ENCODE assay signal across 8 mouse cellular contexts in the genomic region with DNA sequence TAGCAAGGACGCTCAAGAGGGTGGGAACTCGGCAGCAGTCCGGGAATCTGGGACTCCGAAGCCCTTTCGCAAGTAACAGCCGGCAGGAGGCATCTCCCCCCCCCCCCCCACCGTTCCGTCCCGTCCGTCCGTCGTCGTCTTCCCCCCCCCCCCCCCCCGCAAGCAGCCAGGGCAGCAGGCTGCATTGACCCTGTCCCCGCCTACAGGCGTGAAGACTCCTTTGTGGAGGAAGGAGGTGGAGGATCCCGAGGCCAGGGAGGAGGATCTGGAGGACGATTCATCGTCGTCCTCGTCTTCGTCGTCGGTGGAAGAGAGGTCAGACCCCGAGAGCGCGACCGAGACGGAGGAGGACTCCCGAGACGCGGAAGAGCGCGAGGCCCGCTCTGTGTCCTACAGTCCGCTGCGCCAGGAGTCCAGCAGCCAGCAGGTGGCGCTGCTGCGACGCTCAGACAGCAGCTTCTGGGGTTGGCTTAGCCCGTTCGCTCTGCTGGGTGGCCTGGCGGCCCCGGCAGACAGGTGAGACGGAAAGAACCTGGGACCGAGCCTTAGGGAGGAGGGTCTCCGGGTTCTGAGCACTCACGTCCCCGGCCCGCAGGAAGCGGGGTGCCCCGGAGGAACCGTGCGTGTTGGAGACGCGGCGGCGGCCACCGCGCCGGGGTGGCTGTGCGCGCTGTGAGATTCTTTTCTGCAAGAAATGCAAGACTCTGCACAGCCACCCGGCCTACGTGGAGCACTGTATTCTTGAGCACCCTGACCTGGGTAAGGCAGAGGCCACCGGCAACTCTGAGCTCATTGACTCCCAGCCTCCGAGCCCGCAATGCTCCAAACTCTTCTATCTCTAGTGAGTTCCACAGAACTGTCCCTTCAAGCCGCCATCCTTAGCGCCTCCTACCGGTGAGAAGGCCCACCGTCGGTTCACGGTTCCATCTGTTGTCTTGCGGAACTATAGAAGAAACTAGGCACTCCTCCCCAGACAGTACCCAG. TPM values are rescaled to one million over a fixed set of nuclear protein-coding genes. Genes with fewer than 3 reads are reported as not detected.
DNase-seq lines count a peak whose midpoint lies in the region; ATAC-seq and TF ChIP-seq lines count a peak whose summit lies in the region.

No protein-coding gene starts in this region.

- ATAC-seq in forebrain, embryonic 11.5 days (replicated peaks; ENCODE audit: low FRiP score) = peak; percentile 92
- peak; percentile 88 for ATAC-seq in heart, embryonic 15.5 days (replicated peaks; ENCODE audit: insufficient number of reproducible peaks, insufficient read depth, low FRiP score, low read depth)
- peak; percentile 91 for ATAC-seq in liver, embryonic 13.5 days (ENCODE audit: low read depth)
- peak; percentile 87 for ATAC-seq in stomach, embryonic 14.5 days (ENCODE audit: insufficient number of reproducible peaks, insufficient read depth, low FRiP score, low read depth)

- peak overlapping the region; percentile 84 for H3K4me2 ChIP-seq in forebrain, embryonic 11.5 days (ENCODE audit: low read depth, low read length, severe bottlenecking)
- peak overlapping the region; percentile 85 for H3K4me2 ChIP-seq in heart, embryonic 15.5 days
- peak overlapping the region; percentile 94 for H3K4me2 ChIP-seq in liver, embryonic 13.5 days
- peak overlapping the region; percentile 91 for H3K4me2 ChIP-seq in stomach, embryonic 14.5 days (replicated peaks; ENCODE audit: low read depth, low read length)

- peak; percentile 95 for DNase-seq in c-Kit-positive CD71-negative TER-119-negative erythroid progenitor cells, embryonic 14.5 days (ENCODE audit: low read depth)
- DNase-seq in forebrain, embryonic 11.5 days (ENCODE audit: low spot score) = peak; percentile 94
- peak; percentile 91 for DNase-seq in kidney, postnatal 14 days
- DNase-seq in liver, embryonic 13.5 days = peak; percentile 76
- peak; percentile 85 to 88 for DNase-seq in natural killer cell, adult 2 months (ENCODE audit: low spot score in 2 of 2)

- peak; percentile 81 for TF ChIP-seq CTCF in E14TG2a.4 (conservative IDR thresholded peaks at IDR 0.05; ENCODE audit: low read length)

- WGBS in forebrain, embryonic 11.5 days = under 1% methylated on average over 64 of the region's 75 CpGs
- under 1% methylated on average over 66 of the region's 75 CpGs for WGBS in heart, embryonic 15.5 days
- under 1% methylated on average over 65 of the region's 75 CpGs for WGBS in liver, embryonic 13.5 days (ENCODE audit: insufficient replicate concordance)
- under 1% methylated on average over 63 of the region's 75 CpGs for WGBS in stomach, embryonic 14.5 days

- H3K9ac ChIP-seq in forebrain, embryonic 11.5 days (ENCODE audit: low read length) = peak overlapping the region; percentile 59
- peak overlapping the region; percentile 53 for H3K9ac ChIP-seq in heart, embryonic 15.5 days
- H3K9ac ChIP-seq in liver, embryonic 13.5 days = peak overlapping the region; percentile 74
- H3K9ac ChIP-seq in stomach, embryonic 14.5 days (replicated peaks; ENCODE audit: low read depth, low read length) = peak overlapping the region; percentile 30; the same call in 1 of the 2 replicates

- H3K36me3 ChIP-seq in E14TG2a.4 (ENCODE audit: insufficient read depth, low read length) = no peaks in the 10 kb centered on the region
- no peaks in the 10 kb centered on the region for H3K36me3 ChIP-seq in forebrain, embryonic 11.5 days (ENCODE audit: control insufficient read depth, insufficient read depth, low read length)
- H3K36me3 ChIP-seq in heart, embryonic 15.5 days = no peaks in the 10 kb centered on the region
- no peaks in the 10 kb centered on the region for H3K36me3 ChIP-seq in liver, embryonic 13.5 days
- no peaks in the 10 kb centered on the region for H3K36me3 ChIP-seq in stomach, embryonic 14.5 days (ENCODE audit: control insufficient read depth, insufficient read depth, low read length)

- H3K27ac ChIP-seq in forebrain, embryonic 11.5 days (ENCODE audit: low read depth, low read length) = no peak overlapping the region
- peak overlapping the region; percentile 71; the same call in 1 of the 2 replicates for H3K27ac ChIP-seq in heart, embryonic 15.5 days
- no peak overlapping the region for H3K27ac ChIP-seq in liver, embryonic 13.5 days
- 0 out of 2 replicates have a peak overlapping the region, but pooled peaks have one; percentile 21 for H3K27ac ChIP-seq in stomach, embryonic 14.5 days (ENCODE audit: low read length)

- peaks cover 15% of the 10 kb centered on the region for H3K9me3 ChIP-seq in E14TG2a.4 (ENCODE audit: low read length)
- H3K9me3 ChIP-seq in forebrain, embryonic 11.5 days (ENCODE audit: control insufficient read depth, low read length) = no peaks in the 10 kb centered on the region
- no peaks in the 10 kb centered on the region for H3K9me3 ChIP-seq in heart, embryonic 15.5 days (replicated peaks)
- H3K9me3 ChIP-seq in liver, embryonic 13.5 days (replicated peaks) = no peaks in the 10 kb centered on the region
- H3K9me3 ChIP-seq in stomach, embryonic 14.5 days (ENCODE audit: control insufficient read depth, low read depth, low read length) = no peaks in the 10 kb centered on the region

- H3K4me3 ChIP-seq in E14TG2a.4 (replicated peaks; ENCODE audit: low read length) = peak overlapping the region; percentile 84
- peak overlapping the region; percentile 54 for H3K4me3 ChIP-seq in forebrain, embryonic 11.5 days (ENCODE audit: low read depth, low read length)
- H3K4me3 ChIP-seq in heart, embryonic 15.5 days = peak overlapping the region; percentile 58
- peak overlapping the region; percentile 71 for H3K4me3 ChIP-seq in liver, embryonic 13.5 days (replicated peaks)
- peak overlapping the region; percentile 47 for H3K4me3 ChIP-seq in stomach, embryonic 14.5 days (ENCODE audit: low read depth, low read length)

- H3K4me1 ChIP-seq in E14TG2a.4 (replicated peaks; ENCODE audit: low read depth, low read length) = peaks cover 29% of the 10 kb centered on the region
- H3K4me1 ChIP-seq in forebrain, embryonic 11.5 days (replicated peaks; ENCODE audit: control insufficient read depth, insufficient read depth, low read length) = no peaks in the 10 kb centered on the region; the same call in 1 of the 2 replicates
- peaks cover 45% of the 10 kb centered on the region for H3K4me1 ChIP-seq in heart, embryonic 15.5 days (replicated peaks)
- peaks cover 38% of the 10 kb centered on the region for H3K4me1 ChIP-seq in liver, embryonic 13.5 days (replicated peaks)
- peaks cover 9% of the 10 kb centered on the region; the same call in 1 of the 2 replicates for H3K4me1 ChIP-seq in stomach, embryonic 14.5 days (ENCODE audit: control insufficient read depth, insufficient read depth, low read length)

- peaks cover 80% of the 10 kb centered on the region for H3K27me3 ChIP-seq in E14TG2a.4 (ENCODE audit: insufficient read depth, low read length)
- peaks cover 43% of the 10 kb centered on the region for H3K27me3 ChIP-seq in forebrain, embryonic 11.5 days (ENCODE audit: control insufficient read depth, insufficient read depth, low read length)
- H3K27me3 ChIP-seq in heart, embryonic 15.5 days = peaks cover 43% of the 10 kb centered on the region
- peaks cover 56% of the 10 kb centered on the region for H3K27me3 ChIP-seq in liver, embryonic 13.5 days
- peaks cover 24% of the 10 kb centered on the region for H3K27me3 ChIP-seq in stomach, embryonic 14.5 days (ENCODE audit: control insufficient read depth, insufficient read depth, low read length)

RNA-seq across cellular contexts. Expression of a gene that starts 2.9 kb away (rescaled TPM):
- 0.29 and 0.68 TPM in 2 replicates for polyA plus RNA-seq in forebrain, embryonic 11.5 days (2014; fragmentation: Nextera tagmentation; extraction: Ambion mirVana)
- 0.82 and 1.4 TPM in 2 replicates for polyA plus RNA-seq in heart, embryonic 15.5 days (2015; fragmentation: Nextera tagmentation; extraction: Ambion mirVana)
- 0.65 and 0.78 TPM in 2 replicates for polyA plus RNA-seq in liver, embryonic 13.5 days (2015; fragmentation: Nextera tagmentation; extraction: Ambion mirVana)
- polyA plus RNA-seq in stomach, embryonic 14.5 days (2014; fragmentation: Nextera tagmentation; extraction: Ambion mirVana) = 1.5 TPM in 1 of 2 replicates, not detected in the other

RNA-seq across cellular contexts. Expression of a gene that starts 11.1 kb away (rescaled TPM):
- not detected in 2 replicates for polyA plus RNA-seq in forebrain, embryonic 11.5 days (2014; fragmentation: Nextera tagmentation; extraction: Ambion mirVana)
- 0.11 and 0.13 TPM in 2 replicates for polyA plus RNA-seq in heart, embryonic 15.5 days (2015; fragmentation: Nextera tagmentation; extraction: Ambion mirVana)
- not detected in 2 replicates for polyA plus RNA-seq in liver, embryonic 13.5 days (2015; fragmentation: Nextera tagmentation; extraction: Ambion mirVana)
- 0.10 TPM in 1 of 2 replicates, not detected in the other for polyA plus RNA-seq in stomach, embryonic 14.5 days (2014; fragmentation: Nextera tagmentation; extraction: Ambion mirVana)

RNA-seq across cellular contexts. Expression of a gene that starts 22.5 kb away (rescaled TPM):
- polyA plus RNA-seq in forebrain, embryonic 11.5 days (2014; fragmentation: Nextera tagmentation; extraction: Ambion mirVana) = 1.9 and 2.1 TPM in 2 replicates
- 3.8 and 4.0 TPM in 2 replicates for polyA plus RNA-seq in heart, embryonic 15.5 days (2015; fragmentation: Nextera tagmentation; extraction: Ambion mirVana)
- polyA plus RNA-seq in liver, embryonic 13.5 days (2015; fragmentation: Nextera tagmentation; extraction: Ambion mirVana) = 0.47 and 0.50 TPM in 2 replicates
- polyA plus RNA-seq in stomach, embryonic 14.5 days (2014; fragmentation: Nextera tagmentation; extraction: Ambion mirVana) = 1.4 and 1.9 TPM in 2 replicates

RNA-seq across cellular contexts. Expression of a gene that starts 31.4 kb away (rescaled TPM):
- polyA plus RNA-seq in forebrain, embryonic 11.5 days (2014; fragmentation: Nextera tagmentation; extraction: Ambion mirVana) = 4.1 and 4.6 TPM in 2 replicates
- polyA plus RNA-seq in heart, embryonic 15.5 days (2015; fragmentation: Nextera tagmentation; extraction: Ambion mirVana) = 8.1 and 9.7 TPM in 2 replicates
- polyA plus RNA-seq in liver, embryonic 13.5 days (2015; fragmentation: Nextera tagmentation; extraction: Ambion mirVana) = 0.20 and 0.27 TPM in 2 replicates
- polyA plus RNA-seq in stomach, embryonic 14.5 days (2014; fragmentation: Nextera tagmentation; extraction: Ambion mirVana) = 0.62 and 1.1 TPM in 2 replicates

RNA-seq across cellular contexts. Expression of a gene that starts 32.5 kb away (rescaled TPM):
- 13.8 and 14.9 TPM in 2 replicates for polyA plus RNA-seq in forebrain, embryonic 11.5 days (2014; fragmentation: Nextera tagmentation; extraction: Ambion mirVana)
- polyA plus RNA-seq in heart, embryonic 15.5 days (2015; fragmentation: Nextera tagmentation; extraction: Ambion mirVana) = 8.8 and 10.5 TPM in 2 replicates
- polyA plus RNA-seq in liver, embryonic 13.5 days (2015; fragmentation: Nextera tagmentation; extraction: Ambion mirVana) = 4.7 and 5.4 TPM in 2 replicates
- polyA plus RNA-seq in stomach, embryonic 14.5 days (2014; fragmentation: Nextera tagmentation; extraction: Ambion mirVana) = 26.8 and 27.0 TPM in 2 replicates

Comparison
In these comparisons a context has a peak if more than half of its experiments do, and no peak if none do; other contexts are left out.
1. H3K27ac ChIP-seq: peak in heart, embryonic 15.5 days (single experiment) and stomach, embryonic 14.5 days (single experiment); none in forebrain, embryonic 11.5 days (single experiment) and liver, embryonic 13.5 days (single experiment).
2. Peak in every context shown above with its lines, with median percentiles within 50 percentile points of each other: H3K4me3 ChIP-seq, DNase-seq, ATAC-seq, H3K4me2 ChIP-seq and H3K9ac ChIP-seq.